Mouse (Mus musculus) cerebellum, adult 18-20 months (tissue): Measurements from ENCODE around the gene Vsir.

ENCODE experiments used
- DNase-seq, 2 experiments: peaks; one replicate each; pipeline ENCODE4 v3.0.0; 2021

Gene Vsir

DNA sequence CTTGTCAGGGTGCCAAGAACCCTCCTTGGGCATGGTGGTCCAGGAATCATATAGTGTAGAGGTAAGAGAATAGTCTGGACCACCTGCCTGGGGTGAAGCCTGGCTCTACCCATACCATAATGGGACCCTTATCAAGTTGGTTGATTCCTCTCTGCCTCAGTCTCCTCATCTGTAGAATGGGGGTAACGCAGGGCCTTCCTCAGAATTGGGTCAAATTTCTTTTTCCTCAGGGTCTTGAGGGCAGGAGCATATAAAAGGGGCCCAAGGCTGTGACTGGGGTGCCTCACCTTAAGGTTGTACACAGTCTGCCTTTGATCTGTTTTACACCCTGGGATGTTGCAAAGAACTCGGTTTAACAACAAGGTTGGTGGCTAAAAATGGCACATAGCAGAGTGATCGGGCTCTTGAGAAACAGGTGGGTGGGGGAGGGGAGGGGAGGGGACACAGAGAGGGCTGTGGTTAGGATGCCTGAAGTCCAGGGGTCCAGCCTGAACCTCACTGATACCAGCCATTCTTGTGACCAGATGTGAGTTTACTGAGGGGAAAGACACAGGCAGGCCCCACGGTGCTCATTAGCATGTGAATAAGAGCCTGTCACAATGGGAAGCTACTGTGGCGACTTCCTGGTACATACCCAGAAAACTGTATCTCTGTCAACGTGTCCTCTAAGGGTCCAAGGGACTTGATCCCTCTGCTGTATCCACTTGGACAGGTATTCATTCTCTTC lies 43.7 kb downstream of the Vsir start:
- no peak for DNase-seq

DNA sequence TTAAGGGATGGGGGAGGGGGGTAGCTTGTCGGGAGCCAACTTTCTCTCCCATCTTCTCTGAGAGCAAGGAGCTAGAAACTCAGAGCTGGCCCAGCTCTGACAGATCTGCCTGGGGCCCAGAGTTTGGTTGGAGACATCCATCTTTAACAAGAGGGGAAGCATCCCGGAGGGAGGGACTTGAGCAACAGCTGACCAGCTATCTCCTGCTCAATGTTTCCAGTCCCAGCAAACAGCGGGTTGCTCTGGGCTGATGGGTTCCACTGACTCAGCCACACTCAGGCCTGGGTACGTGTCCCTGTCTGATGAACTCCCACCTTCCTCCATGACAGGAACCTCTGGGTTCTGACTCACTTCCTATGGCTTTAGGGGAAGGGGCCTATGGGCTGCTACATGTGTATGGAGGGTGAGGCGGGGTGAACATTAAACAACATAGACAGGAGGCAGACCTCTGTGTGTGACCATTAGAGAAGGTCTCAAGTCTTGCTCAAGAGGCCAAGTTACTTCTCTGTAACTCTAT lies 44.3 kb downstream of the Vsir start:
- no peak for DNase-seq

DNA sequence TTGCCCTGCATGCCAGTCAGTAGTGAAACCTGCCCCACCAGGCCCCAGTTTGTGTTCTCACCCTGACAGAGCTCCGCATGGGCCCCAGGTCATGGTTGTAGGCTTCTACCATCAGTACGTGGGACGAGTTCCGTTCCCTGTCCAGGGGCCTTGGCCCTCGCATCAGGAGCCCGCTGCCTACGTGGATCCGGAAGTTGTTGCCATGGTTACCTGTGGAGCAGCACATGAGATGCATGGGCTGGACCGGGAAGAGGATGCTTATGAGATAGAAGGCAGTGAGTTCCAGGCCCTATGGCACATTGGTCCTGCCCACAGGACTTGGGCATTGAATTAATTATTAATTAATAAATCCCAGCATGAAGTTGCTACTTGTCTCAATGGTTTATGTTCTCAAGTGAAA lies 45.0 kb downstream of the Vsir start:
- no peak for DNase-seq

DNA sequence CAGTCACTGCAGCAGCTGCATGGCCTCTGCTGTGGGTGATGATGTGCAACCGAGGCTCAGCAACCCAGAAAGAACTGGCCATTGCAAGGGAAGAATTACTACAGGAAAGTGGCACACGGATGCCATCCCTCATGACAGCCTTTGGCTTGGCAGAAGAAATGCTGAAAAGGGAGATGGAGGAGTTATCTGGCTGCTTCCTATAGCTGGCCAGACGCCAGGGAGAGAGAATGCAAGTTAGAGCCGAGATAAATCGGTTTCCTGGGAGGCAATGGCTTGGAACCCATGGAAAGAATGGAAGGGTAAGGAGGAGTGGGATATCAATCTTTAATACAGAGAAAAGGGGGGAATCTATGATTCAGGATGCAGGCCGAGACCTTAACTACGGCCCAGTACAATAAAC lies 48.3 kb downstream of the Vsir start:
- DNase-seq: no peak

DNA sequence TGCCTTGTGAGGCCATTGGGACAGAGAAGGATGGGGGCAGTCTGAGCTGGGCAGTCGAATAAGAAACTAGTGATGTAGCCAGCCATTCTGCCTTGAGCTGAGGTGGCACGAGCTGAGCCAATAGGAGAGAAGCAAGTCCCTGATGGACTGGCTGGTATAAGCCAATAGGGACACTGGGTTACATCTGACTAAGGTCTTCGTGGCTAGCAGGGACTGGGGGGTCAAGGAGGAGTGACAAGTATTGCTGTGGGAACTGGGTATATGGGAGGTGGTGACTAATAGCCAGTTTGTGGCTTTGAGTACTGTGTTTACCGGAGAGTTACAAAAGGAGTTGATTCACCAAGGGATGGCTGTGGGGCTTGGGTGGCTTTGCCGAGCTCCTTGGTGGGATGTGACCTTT lies 49.0 kb downstream of the Vsir start:
- DNase-seq: no peak

DNA sequence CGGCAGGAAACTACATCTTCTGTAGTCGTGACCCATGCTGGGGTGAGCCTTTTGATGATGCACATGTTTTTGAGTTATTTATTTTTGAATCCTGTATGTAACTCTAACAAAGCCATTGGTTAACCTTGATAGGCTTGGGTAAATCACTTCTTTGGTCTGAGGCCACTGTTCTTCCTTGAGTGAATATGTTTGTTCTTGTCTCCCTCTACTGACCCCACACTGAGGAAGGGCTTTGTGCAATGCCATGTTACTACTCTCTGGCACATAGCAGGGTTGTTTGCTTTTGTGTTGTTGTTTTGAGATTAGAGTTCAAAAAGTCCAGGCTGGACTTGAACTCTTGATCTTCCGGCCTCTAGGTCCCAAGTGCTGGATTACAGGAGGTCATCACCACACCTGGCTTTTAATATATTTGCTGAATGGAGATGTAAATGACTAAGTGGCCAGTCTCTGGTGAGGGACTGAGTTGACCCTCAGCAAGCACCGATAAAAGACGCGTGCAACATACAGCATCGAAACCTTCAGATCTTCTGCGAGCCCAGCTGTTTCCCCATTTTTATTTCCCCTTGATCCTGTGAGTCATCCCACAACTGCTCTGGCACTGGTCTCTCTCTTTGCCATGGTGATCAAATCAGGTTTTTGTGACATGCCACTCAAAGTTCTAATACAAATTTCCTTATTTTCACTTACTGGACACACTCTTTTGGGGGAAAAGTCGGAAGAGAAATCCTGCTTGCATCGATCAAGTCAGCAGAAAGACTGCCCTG lies 51.6 kb downstream of the Vsir start:
- DNase-seq: no peak

DNA sequence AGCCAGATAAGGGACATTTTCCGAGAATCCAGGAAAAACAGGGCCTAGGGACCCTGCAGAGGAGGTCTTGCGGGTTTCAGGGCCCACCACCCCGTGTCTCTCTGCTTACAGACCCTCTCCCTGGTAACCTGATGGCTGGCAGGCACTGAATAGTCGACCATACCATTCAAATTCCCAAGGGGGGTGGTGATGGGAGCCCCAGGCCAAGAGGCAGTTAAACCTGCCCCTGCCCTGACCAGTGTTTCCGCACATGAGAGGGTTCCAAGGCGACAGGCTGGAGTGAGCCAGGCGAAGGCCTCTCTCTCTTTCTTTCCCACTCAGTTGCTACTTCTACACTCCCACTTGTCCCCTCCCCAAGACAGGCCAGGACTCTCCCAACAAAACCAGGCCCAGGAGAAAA lies 52.8 kb downstream of the Vsir start, which contains the start of gene Gm17455:
Gene Gm17455 (plus strand): TSS at position 278 of the 400 bp plus-strand sequence.
- DNase-seq: no peak

DNA sequence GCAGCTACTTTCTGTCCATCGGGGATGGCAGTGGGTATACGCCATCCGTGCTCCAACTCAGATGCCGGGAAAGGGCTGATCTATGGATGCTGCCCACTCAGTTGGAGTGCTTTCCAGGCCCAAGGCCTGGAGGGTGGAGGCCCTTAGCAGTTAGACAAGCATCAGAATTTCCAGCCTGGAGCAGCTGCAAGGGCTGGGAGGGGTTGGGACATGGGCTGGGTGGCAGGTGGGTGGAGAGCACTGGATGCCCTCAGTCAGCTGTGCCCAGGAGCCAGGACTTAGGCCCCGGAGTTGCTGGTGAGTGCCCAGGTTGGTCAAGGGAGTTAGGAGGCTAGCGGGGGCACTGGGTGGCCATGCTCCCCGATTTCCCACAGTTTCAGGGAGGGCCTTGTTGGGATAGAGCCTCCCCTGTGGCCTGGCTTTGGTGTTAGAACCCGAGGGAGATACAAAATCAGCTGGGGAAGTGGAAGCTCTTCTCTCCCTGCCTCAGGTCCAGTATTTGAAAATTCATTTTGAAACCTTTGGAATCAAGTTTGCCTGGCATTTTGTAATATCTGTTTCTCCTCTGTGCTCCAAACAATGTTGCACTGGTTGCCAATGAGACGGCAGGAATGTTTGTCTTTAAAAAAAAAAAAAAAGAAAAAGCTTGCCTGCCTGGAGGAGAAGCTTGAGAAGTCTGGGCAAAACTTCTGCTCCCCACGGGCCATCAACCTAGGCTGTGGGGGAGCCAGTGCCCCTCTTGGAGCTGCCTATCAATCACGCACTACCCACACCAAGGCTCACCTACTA lies 54.0 kb downstream of the Vsir start:
- no peak for DNase-seq

DNA sequence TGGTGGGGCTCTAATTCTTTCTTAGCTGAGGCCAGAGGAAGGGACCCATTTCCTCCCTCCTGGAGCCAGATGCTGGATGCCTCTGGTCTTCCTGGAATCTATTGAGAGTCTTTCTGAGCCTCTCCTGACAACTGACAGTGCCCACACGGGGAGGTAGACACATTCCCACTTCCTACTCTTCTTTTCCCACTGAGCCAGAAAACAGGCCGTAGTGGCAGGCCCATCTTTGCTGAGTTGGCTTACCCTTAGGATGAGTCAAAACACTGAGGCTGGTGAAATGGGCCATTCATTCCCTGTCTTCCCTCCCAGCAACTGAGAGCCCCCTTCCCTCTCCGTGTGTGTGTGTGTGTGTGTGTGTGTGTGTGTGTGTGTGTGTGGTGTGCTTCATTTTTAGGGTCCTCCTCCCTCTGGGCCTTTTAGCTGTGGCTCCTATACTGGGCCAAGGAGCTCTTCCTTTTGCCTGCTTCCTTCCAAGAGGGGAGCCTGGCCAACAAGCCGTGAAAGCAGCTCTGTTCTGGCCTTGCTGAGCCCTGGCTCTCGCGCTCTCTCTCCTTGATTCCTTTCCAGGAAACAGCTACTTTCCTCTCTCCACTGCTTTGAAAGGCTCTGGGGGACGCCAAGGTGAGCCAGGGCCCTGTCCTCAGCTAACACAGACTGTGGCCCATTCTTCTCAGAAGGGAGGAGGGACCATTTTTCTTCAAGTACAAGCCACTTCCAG lies 59.0 kb downstream of the Vsir start:
- DNase-seq: peak; percentile 6 to 16

DNA sequence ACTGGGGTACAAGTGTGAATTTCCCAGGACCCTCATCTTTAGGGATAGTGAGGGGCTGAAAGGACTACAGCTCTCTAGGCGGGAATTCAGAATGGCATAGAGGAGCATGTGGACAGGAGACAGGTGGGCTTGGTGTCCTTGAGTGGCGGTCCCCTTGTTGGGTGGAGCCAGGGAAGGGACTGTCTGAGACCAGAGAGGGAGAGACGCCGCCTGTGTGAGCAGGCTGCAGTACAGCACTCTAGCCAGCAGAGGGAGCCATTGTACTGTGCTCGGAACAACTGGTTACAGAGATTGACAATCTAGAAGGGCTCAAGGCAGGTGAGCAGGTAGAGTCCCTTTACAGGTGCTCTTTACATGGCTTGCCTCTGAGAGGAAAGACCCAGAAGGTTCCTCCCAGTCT lies 61.2 kb downstream of the Vsir start:
- DNase-seq: peak; percentile 54 to 73

DNA sequence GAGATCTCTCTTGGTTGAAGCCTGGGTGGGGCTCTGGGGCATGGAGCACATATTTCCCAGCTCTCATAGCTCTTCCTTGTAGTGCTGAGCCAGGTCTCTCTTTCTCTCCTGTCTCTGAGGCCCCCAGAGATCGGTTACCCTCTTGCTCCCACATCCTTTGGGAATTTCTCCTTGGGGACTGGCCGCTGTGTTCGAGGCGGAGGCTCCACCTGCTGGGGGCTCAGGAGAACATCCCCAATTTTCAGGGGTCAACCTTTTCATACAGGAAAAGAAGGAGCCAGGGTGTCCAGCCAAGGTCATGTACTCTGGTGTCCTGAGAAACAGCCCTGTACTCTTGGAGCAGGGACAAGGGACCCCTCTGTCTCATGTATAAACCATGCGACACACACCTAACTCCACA lies 65.1 kb downstream of the Vsir start:
- no peak for DNase-seq

DNA sequence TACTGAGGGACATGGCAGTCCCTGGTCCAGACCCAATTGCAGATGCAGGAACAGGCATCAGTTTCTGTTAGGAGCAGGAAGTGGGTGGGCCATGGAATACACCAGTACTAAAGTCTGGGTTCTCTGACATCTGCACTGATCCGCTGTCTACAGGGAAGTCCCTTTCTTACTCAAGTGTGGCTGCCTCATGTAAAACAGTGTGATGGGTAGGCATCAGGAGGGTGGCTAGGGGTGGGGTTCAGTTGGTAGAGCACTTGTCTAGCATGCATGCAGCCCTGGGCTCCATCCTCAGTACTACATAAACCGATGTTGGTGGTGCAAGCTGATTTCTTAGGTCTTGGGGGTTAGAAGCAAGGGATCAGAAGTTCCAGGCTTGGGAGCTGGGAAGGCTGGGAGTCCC lies 67.1 kb downstream of the Vsir start:
- DNase-seq: no peak

DNA sequence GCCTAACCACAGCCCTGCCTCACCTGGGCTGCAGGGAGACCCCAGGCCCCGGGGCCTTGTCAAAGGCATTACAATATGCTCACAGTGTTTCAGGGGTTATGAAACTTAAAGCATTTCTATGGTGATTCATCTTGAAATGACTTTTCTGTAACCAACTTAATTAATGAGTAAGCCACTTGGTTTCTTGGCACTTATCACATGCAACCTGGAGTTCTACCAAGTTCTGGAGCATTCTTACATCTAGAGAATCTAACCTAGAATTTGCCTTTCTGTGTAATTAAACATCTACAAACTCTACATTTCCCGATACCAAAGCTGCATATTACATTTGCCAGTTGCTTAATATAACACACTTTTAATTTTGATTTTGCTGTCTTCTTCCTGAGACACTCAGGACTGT lies 70.4 kb downstream of the Vsir start:
- no peak for DNase-seq

DNA sequence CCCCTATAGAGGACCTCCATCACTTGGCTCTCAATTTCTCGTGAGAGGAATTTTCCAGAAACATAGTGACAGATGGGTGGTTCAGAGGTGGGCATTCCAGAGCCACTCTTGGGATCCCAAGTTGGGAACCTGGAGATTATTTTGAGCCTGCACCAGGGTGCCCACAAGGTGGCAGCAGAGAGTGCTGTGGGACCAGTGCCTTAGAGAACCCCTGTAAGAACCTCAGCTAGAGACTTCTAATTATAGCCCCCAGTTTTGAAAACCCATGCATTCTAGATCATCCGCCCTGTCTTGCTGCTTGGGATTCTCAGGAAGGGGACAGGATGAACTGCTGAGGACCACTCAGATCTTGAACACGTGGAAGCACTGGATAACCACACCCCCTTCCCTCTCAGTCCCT lies 71.5 kb downstream of the Vsir start:
- DNase-seq: peak; percentile 63 to 73

DNA sequence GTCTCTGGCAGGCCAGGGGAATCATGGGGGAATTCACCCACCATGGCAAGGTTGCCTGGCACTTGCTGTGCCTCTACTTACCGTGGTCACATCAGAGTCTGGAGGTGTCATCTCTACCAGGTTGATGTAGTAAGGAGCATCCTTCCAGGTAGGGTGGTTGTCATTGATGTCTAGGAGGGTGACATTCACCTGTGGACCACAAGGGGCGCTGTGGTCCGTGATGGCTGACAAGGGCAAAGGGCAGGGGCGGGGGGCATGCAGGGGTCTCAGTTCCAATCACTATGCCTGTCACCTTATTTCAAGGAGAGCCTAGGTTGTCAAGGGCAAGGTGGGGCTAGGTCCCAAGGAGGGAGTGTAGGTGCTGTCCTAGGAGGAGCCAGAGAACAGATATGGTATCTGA lies 73.0 kb downstream of the Vsir start:
- DNase-seq: no peak
